In the genomic region with DNA sequence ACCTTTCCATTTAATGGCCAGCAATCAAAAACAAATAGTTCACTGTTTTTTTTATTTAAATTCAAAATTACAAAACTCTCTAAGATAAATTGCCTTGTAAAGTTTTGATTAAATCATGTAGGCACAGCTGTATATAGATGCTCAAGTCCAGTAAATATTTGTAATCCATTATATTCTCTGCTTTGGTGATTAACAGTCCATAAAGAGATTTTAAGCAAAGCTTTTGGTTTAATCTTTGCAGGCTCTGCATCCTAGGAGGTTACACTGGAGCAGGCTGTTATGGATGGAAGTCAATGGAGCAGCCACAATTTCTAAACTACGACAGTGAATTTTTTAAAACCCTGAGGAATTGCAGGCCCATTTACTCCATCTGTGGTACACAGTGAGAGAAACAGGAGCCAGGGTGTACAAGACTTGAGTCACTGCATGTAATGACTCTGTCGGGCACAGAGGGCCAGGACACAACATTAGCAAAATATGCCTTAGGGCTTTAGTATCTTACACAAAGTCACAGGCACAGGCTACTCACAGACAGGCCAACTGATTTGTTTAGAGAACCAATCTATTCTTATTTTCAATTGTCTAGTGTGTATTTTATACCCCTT, we compare ENCODE assay signal across 21 mouse cellular contexts. TPM values are rescaled to one million over a fixed set of nuclear protein-coding genes. Genes with fewer than 3 reads are reported as not detected.
A peak's percentile ranks its signal among the peaks of the same experiment; 100 is the strongest.
DNase-seq lines count a peak whose midpoint lies in the region; ATAC-seq lines count a peak whose summit lies in the region.
"Had no signal": no experiment of that assay in that cellular context is flagged by ENCODE, and none has a peak within 500 bp of the region (broad histone marks: within the 10 kb centered on the region; RNA-seq: fewer than 3 reads in every experiment).

No protein-coding gene starts in this region.

- peak; percentile 65; the same call in 1 of the 2 replicates for ATAC-seq in embryonic facial prominence, embryonic 11.5 days (replicated peaks; ENCODE audit: insufficient number of reproducible peaks, low FRiP score, low TSS enrichment, low read depth)
- ATAC-seq in midbrain, embryonic 14.5 days (ENCODE audit: low FRiP score, low TSS enrichment), result no peak
- ATAC-seq in neural tube, embryonic 15.5 days (ENCODE audit: low FRiP score), result peak; percentile 74; the same call in 1 of the 2 replicates
- ATAC-seq in forebrain, embryonic 12.5 days (ENCODE audit: low FRiP score), result no peak
- ATAC-seq: forebrain, embryonic 14.5 days; lung, postnatal 0 days had no signal

- no peak overlapping the region for H3K27ac ChIP-seq in embryonic facial prominence, embryonic 11.5 days (replicated peaks; ENCODE audit: low read depth, low read length)
- H3K27ac ChIP-seq in embryonic facial prominence, embryonic 10.5 days (replicated peaks), result no peak overlapping the region
- no peak overlapping the region for H3K27ac ChIP-seq in midbrain, embryonic 14.5 days (replicated peaks; ENCODE audit: low read depth, low read length)
- no peak overlapping the region for H3K27ac ChIP-seq in neural tube, embryonic 15.5 days (replicated peaks)
- H3K27ac ChIP-seq in forebrain, embryonic 12.5 days, result no peak overlapping the region
- H3K27ac ChIP-seq: heart, embryonic 15.5 days; intestine, embryonic 15.5 days; stomach, embryonic 15.5 days had no signal

- no peak overlapping the region for H3K4me2 ChIP-seq in embryonic facial prominence, embryonic 11.5 days (ENCODE audit: low read depth, low read length)
- no peak overlapping the region for H3K4me2 ChIP-seq in midbrain, embryonic 14.5 days (ENCODE audit: low read length)
- no peak overlapping the region for H3K4me2 ChIP-seq in neural tube, embryonic 15.5 days
- no peak overlapping the region for H3K4me2 ChIP-seq in forebrain, embryonic 12.5 days
- H3K4me2 ChIP-seq: heart, embryonic 15.5 days; intestine, embryonic 15.5 days; stomach, embryonic 15.5 days had no signal

- no peak for DNase-seq in embryonic facial prominence, embryonic 11.5 days (ENCODE audit: low spot score)
- no peak for DNase-seq in embryonic facial prominence, embryonic 10.5 days (ENCODE audit: low spot score)
- peak; percentile 39 for DNase-seq in retina, embryonic 14.5 days (ENCODE audit: low spot score)
- DNase-seq in retina, postnatal 1 day, result no peak
- peak; percentile 34 for DNase-seq in midbrain, embryonic 14.5 days
- no peak for DNase-seq in lung, postnatal 36 days
- DNase-seq: cerebellum, adult 2 months; cerebellum, postnatal 25 days; heart, postnatal 36 days; kidney, adult 9 months; kidney, postnatal 14 days; left cerebral cortex, postnatal 4 days; right cerebral cortex, postnatal 4 days; thymus, postnatal 25 days had no signal

- no peaks in the 10 kb centered on the region for H3K9me3 ChIP-seq in embryonic facial prominence, embryonic 11.5 days (replicated peaks; ENCODE audit: control insufficient read depth, low read length)
- H3K9me3 ChIP-seq in embryonic facial prominence, embryonic 10.5 days, result no peaks in the 10 kb centered on the region
- H3K9me3 ChIP-seq in midbrain, embryonic 14.5 days (ENCODE audit: control insufficient read depth, low read length), result no peaks in the 10 kb centered on the region
- no peaks in the 10 kb centered on the region for H3K9me3 ChIP-seq in neural tube, embryonic 15.5 days (replicated peaks)
- H3K9me3 ChIP-seq in forebrain, embryonic 12.5 days, result no peaks in the 10 kb centered on the region
- H3K9me3 ChIP-seq: heart, embryonic 15.5 days; intestine, embryonic 15.5 days; stomach, embryonic 15.5 days had no signal

- no peak overlapping the region for H3K9ac ChIP-seq in embryonic facial prominence, embryonic 11.5 days (replicated peaks; ENCODE audit: low read length)
- no peak overlapping the region for H3K9ac ChIP-seq in midbrain, embryonic 14.5 days (replicated peaks; ENCODE audit: low read length)
- H3K9ac ChIP-seq in neural tube, embryonic 15.5 days (replicated peaks), result no peak overlapping the region
- H3K9ac ChIP-seq in forebrain, embryonic 12.5 days, result no peak overlapping the region
- H3K9ac ChIP-seq: heart, embryonic 15.5 days; intestine, embryonic 15.5 days; stomach, embryonic 15.5 days had no signal

- H3K27me3 ChIP-seq in embryonic facial prominence, embryonic 11.5 days (ENCODE audit: control insufficient read depth, insufficient read depth, low read length), result no peaks in the 10 kb centered on the region
- H3K27me3 ChIP-seq in embryonic facial prominence, embryonic 10.5 days (replicated peaks; ENCODE audit: low read depth, poor library complexity, severe bottlenecking), result no peaks in the 10 kb centered on the region
- H3K27me3 ChIP-seq in midbrain, embryonic 14.5 days (ENCODE audit: control insufficient read depth, insufficient read depth, low read length), result no peaks in the 10 kb centered on the region
- no peaks in the 10 kb centered on the region for H3K27me3 ChIP-seq in neural tube, embryonic 15.5 days (replicated peaks)
- H3K27me3 ChIP-seq in forebrain, embryonic 12.5 days, result no peaks in the 10 kb centered on the region
- H3K27me3 ChIP-seq: heart, embryonic 15.5 days; intestine, embryonic 15.5 days; stomach, embryonic 15.5 days had no signal

- H3K4me1 ChIP-seq in embryonic facial prominence, embryonic 11.5 days (ENCODE audit: control insufficient read depth, insufficient read depth, low read length), result no peaks in the 10 kb centered on the region
- no peaks in the 10 kb centered on the region for H3K4me1 ChIP-seq in embryonic facial prominence, embryonic 10.5 days
- H3K4me1 ChIP-seq in midbrain, embryonic 14.5 days (ENCODE audit: control insufficient read depth, insufficient read depth, low read length), result peaks cover 6% of the 10 kb centered on the region
- no peaks in the 10 kb centered on the region; the same call in 1 of the 2 replicates for H3K4me1 ChIP-seq in neural tube, embryonic 15.5 days
- H3K4me1 ChIP-seq in forebrain, embryonic 12.5 days, result no peaks in the 10 kb centered on the region
- H3K4me1 ChIP-seq: heart, embryonic 15.5 days; intestine, embryonic 15.5 days; stomach, embryonic 15.5 days had no signal

- H3K4me3 ChIP-seq in embryonic facial prominence, embryonic 11.5 days (ENCODE audit: low read depth, low read length), result no peak overlapping the region
- H3K4me3 ChIP-seq in embryonic facial prominence, embryonic 10.5 days, result no peak overlapping the region
- no peak overlapping the region for H3K4me3 ChIP-seq in midbrain, embryonic 14.5 days (replicated peaks; ENCODE audit: low read depth, low read length)
- H3K4me3 ChIP-seq in neural tube, embryonic 15.5 days (replicated peaks), result no peak overlapping the region
- H3K4me3 ChIP-seq in forebrain, embryonic 12.5 days (replicated peaks), result no peak overlapping the region
- H3K4me3 ChIP-seq: heart, embryonic 15.5 days; intestine, embryonic 15.5 days; stomach, embryonic 15.5 days had no signal

- no peaks in the 10 kb centered on the region for H3K36me3 ChIP-seq in embryonic facial prominence, embryonic 11.5 days (replicated peaks; ENCODE audit: control insufficient read depth, insufficient read depth, low read depth, low read length)
- H3K36me3 ChIP-seq in embryonic facial prominence, embryonic 10.5 days (replicated peaks), result no peaks in the 10 kb centered on the region
- no peaks in the 10 kb centered on the region for H3K36me3 ChIP-seq in midbrain, embryonic 14.5 days (ENCODE audit: control insufficient read depth, insufficient read depth, low read length)
- no peaks in the 10 kb centered on the region for H3K36me3 ChIP-seq in neural tube, embryonic 15.5 days
- no peaks in the 10 kb centered on the region for H3K36me3 ChIP-seq in forebrain, embryonic 12.5 days (replicated peaks)
- H3K36me3 ChIP-seq: heart, embryonic 15.5 days; intestine, embryonic 15.5 days; stomach, embryonic 15.5 days had no signal

- 38% methylated on average over 2 of the region's 2 CpGs for WGBS in embryonic facial prominence, embryonic 11.5 days
- 55% methylated on average over 2 of the region's 2 CpGs for WGBS in embryonic facial prominence, embryonic 10.5 days
- 29% methylated on average over 2 of the region's 2 CpGs for WGBS in midbrain, embryonic 14.5 days
- WGBS in neural tube, embryonic 15.5 days, result 29% methylated on average over 2 of the region's 2 CpGs
- 67% methylated on average over 2 of the region's 2 CpGs for WGBS in forebrain, embryonic 12.5 days

RNA-seq across cellular contexts. Expression of a gene that starts 37.3 kb away (rescaled TPM):
- polyA plus RNA-seq in embryonic facial prominence, embryonic 11.5 days (2014; fragmentation: Nextera tagmentation; extraction: Ambion mirVana), result 4.9 and 5.5 TPM in 2 replicates
- 6.1 and 6.9 TPM in 2 replicates for polyA plus RNA-seq in embryonic facial prominence, embryonic 10.5 days (2016; fragmentation: Nextera tagmentation; extraction: Ambion mirVana)
- 45.4 and 47.6 TPM in 2 replicates for polyA plus RNA-seq in midbrain, embryonic 14.5 days (2014; fragmentation: Nextera tagmentation; extraction: Ambion mirVana)
- 28.3 and 34.0 TPM in 2 replicates for polyA plus RNA-seq in neural tube, embryonic 15.5 days (2015; fragmentation: Nextera tagmentation; extraction: Ambion mirVana)
- polyA plus RNA-seq in forebrain, embryonic 12.5 days (2016; fragmentation: Nextera tagmentation; extraction: Ambion mirVana), result 11.3 and 12.3 TPM in 2 replicates

Comparison
In these comparisons a context has a peak if more than half of its experiments do, and no peak if none do; other contexts are left out.
1. DNase-seq: peak in retina, embryonic 14.5 days (single experiment) and midbrain, embryonic 14.5 days (single experiment); none in embryonic facial prominence, embryonic 11.5 days (single experiment), embryonic facial prominence, embryonic 10.5 days (single experiment), retina, postnatal 1 day (single experiment) and lung, postnatal 36 days (single experiment).
2. ATAC-seq: peak in embryonic facial prominence, embryonic 11.5 days (single experiment) and neural tube, embryonic 15.5 days (single experiment); none in midbrain, embryonic 14.5 days (single experiment) and forebrain, embryonic 12.5 days (single experiment).